Mouse (Mus musculus) NIH3T3 (cell line): Measurements from ENCODE around the gene Leng8.
A peak's percentile ranks its signal among the peaks of the same experiment; 100 is the strongest.
"Not testable (repeated sequence)": the region's sequence is repeated elsewhere in the genome, so short reads cannot be mapped to it uniquely, and the experiment has no call there.

Experiments used
- DNase-seq: peaks from one replicate; pipeline ENCODE4 v3.0.0-alpha.2; 2012; ENCODE audit warnings: low read depth

The Leng8 gene

DNA sequence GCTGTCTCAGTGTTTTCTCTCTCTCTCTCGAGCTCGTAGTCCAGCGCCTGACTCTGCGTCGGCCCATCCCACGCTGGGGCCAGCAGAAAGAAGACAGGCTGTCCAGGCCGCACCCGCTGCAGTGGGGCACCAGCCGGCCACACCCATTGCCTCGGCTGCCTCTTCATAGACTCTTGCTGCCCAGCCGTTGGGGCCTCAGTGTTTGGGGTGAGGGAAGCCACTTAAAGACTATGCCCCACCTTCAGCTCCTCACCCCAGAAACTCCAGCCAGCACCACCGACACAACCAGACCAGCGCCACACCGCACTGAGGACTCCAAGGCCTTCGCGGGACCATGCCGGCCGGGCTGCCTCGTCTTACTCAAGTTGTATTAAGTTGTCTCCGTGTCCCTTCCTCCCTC is 10.5 kb downstream of the Leng8 start:
- no peak for DNase-seq

DNA sequence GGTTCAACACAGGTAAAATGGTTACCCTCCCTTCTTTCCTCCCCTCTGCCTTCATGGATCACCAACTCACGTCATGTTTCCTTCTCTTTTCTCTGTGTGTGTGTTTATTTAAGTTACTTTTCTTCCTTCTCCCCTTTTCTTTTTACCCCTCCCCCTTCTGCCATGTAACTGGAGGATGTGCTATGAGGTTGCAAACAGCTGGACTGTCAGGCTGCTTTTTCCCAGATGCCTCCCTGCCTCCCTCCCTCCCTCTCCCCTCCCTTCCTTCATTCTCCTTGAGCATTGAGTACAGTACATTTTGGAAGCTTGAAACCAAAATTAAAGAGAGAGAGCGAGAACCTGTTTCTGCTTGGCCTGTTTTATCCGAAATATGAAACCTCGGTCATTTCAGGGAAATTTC is 11.0 kb downstream of the Leng8 start:
- DNase-seq: peak; percentile 58

DNA sequence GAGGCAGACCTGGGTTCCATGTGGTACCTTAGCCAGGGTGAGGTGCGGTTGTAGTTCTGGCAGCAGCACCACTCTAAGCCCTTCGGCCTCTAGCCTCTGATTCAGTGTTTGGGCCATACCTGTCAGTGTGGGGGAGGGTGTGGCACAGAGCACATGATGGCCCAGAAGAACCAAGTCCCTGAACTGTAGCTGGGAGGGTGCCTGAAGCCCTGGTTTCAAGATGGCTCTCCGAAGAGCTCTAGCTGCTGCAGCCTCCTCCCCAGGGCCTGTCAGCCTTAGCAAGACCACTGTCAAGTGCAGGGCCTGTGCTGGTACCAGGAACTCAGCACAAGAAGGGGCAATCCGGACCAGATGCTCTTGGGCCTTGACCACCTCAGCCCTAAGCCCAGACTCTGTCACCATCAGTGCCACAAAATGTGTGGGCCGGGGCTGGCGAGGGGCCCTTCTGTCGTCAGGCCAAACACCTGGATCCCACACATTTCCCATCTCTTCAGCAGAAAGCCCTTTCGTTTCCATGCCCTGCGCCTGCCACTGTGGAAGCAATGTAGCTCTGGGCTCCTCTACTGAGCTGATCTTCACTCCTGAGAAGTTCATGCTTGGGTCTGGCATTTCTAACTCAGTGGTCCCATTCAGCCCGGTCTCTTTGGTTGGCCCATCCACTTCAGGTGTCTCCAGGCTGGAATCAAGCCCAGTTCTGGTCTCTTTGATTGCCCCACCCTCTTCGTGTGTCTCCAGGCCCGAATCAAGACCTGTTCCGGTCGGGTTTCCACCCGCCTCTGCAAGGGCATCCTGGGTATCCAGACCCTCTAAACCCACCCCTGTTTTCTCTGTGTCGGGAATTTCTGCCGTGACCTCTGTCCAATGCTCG is 11.7 kb downstream of the Leng8 start:
- DNase-seq: peak; percentile 42

GRCm38 (mm10) chr7:4149209-4150054 is 12.6 kb downstream of the Leng8 start:
- peak; percentile 93 for DNase-seq

DNA sequence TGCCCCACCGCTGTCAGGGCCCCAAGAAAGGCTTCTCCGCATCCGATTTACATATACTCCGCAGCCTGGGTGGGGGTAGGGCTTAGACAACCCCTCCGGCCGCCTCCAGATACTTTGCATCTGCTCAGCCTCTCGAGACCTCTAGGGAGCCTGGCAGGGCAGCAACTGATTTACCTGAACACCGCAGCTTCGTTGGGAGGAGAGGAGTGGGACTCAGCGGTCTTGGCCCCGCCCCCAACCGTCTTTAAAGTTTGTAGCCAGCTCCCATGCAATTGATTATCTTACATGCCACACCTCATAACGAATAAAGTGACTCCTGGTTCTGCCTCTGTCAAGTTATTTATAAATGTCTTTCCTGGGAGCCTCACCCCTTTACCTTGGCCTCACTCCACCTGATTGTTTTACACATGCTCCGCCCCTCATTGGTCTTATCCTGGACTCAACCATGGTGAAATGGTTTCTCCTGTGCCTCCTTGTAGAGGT is 13.3 kb downstream of the Leng8 start, which contains the start of gene Leng9:
Gene Leng9 (minus strand): TSS at position 316 of the 483 bp plus-strand sequence.
- DNase-seq: no peak

DNA sequence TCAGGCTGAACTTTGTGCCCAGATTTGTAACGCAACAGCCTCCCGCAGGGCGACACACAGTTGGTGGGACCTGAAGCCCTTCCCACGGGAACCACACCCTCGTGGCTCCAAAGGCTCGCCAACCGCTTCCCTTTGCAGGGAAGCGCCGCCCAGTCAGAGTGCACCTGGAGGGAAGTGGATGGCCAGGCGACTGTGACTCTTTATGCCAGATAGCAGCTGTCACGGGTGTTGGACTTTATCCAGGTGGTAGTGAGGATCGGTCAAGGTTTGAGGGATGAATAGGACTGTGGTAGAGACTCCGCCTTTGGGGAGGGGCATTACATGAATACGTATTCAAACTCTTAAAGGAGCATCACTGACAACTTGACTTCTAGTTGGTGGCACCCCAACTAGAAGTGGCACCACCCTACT is 14.0 kb downstream of the Leng8 start:
- no peak for DNase-seq

- no peak for DNase-seq
Observed at GRCm38 (mm10) chr7:4151241-4151640, 14.4 kb downstream of the Leng8 start.

DNA sequence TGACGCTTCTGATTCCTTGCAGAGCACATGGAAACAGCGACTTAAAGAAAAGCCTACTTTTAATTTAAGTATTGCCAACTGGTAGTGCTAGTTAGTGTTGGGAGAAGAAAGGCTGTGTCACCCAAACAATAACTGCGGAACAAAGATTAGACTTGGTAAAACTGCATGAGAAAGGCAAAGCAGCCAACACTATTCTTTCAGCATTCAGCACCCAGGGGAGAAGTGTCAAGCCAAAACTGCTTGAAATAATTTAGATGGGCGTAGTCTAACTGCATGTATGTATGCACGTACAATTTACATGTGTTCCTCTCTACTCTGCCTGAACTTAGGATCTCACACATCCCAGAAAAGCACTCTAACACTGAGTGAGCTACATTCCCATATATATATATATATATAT is 17.5 kb downstream of the Leng8 start:
- DNase-seq: no peak

DNA sequence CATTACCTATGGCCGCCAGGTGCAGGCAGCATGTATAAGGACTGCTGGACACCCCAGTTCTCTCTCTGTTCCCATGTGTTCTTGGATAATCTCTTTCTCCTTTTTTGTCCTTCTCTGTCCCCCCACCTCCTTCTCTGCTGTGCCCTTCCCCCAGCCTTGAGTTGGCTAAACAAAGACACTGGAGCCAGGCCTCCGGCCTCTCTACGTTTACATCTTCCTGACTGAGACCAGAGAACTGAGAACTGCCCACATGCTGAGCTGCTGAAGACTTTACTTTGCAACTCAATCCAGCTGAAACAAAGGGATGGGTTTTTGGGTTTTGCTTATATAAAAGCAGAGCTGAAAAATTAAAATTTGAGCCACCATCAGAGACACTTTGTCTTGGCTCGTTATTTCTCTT is 18.1 kb downstream of the Leng8 start:
- DNase-seq: no peak

- DNase-seq: not testable (repeated sequence)
Observed at GRCm38 (mm10) chr7:4161596-4161995, 24.8 kb downstream of the Leng8 start.

- DNase-seq: peak; percentile 66
Observed at GRCm38 (mm10) chr7:4163571-4164072, 26.8 kb downstream of the Leng8 start.

DNA sequence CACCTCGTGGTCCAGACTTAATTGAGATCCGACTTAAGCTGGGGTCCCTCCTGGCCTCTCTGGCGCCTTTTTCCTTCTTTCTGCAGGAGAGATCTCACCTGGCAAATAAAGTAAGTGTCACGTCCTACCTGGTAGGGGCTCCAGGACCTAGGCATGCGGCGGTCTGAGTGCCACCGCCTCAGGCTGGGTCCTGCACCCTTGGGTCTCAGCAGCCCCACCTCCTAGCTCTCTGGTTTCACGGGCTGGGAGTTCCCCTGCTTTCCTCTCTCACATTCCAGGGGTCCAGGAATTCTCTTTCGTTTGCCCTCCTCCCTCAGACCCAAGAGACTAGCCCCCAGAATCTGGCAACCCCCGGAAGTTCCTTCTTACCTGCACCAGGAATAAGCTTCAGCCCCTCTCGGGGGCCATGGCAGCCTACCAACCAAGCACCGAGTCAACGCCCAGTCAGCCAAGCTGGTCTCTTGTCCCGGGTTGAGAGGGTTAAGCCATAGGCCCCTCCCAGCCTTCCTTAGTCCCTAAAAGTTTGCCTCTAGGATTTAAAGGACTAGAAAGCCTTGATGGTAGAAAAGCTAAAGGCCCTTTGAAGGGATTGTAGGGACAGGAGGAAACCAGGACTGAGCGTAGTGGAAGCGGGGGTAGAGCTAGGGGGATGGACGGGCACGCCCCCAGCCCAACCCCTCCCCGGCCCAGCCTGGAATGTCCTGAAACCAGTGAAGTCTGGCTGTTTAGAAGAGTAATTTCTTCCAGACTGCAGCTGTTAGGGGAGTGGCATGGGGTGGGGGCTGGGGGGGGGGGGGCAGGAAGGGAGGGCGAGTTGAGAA is 27.5 kb downstream of the Leng8 start, which contains the start of gene Cdc42ep5:
Gene Cdc42ep5 (minus strand): TSS at position 771 of the 821 bp plus-strand sequence.
- DNase-seq: peak; percentile 87

DNA sequence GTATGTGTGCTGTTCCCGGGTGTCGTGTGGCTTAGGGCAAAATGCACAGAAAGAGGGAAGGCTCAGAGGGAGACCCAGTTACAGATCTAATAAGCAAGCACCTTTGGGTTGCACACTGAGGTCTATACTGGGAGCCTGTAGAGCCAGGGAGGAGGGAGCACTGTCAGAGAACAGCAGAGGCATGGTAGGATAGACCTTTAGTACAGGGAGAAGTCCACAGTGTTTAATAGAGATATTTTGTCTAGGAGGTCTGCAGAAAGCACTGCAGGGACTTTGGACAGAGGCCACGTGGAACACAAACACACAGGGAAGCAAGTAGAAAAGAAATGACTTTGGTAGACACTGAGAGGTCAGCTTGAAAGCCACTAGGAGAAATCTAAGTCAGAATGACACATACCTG is 28.4 kb downstream of the Leng8 start:
- DNase-seq: no peak

DNA sequence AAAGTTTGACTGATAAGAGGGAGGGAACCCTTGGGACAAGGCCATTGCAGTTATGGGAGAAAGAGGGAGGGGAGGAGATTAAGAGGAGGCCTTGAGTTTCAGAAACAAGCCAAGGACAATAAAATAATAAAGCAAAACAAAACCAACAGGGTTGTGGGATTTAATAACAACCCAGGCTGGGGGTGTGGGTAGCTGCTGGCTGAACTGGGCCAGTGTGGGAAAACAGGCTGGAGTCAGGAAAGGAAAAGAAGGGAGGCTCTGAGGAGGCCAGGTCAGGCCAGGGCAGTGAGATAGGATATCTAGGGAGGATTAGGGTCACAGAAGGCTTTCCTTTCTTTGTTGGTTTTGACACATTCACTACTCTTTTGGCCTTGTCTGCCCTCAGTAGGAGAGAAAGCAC is 30.3 kb downstream of the Leng8 start:
- no peak for DNase-seq

DNA sequence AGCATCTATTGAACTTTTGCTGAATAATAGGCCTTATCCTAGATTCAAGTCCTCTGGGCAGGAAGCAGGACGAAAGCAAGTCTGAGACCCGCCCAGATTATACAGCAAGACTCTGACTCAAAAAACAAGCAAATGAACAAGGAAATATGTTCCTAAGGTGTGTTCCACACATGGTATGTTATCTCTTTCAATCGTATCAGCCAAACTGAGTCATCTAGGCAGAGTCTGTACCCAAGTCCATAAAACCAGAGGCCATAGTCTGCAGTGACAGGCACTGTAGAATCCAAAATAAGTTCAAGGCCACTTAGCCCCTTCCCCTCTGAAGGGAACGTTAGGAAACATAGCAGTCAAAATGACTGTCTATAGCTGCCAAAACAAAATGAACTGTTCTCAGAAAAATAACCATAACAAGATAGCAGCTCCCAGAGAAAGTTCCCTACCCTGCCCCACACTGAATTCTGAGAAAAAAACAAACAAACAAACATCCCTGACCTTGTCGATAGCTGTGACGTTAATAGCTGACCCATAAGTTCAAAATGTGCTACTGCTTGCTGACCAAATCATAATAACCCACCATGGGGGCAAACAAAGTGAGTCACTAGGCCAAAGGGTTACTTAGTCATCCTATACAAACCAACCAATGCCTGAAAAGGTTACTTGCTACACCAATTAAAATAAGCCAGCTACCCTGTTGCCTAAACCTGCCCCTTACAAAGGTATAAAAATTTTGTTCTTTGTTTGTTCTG is 33.5 kb downstream of the Leng8 start:
- DNase-seq: no peak

DNA sequence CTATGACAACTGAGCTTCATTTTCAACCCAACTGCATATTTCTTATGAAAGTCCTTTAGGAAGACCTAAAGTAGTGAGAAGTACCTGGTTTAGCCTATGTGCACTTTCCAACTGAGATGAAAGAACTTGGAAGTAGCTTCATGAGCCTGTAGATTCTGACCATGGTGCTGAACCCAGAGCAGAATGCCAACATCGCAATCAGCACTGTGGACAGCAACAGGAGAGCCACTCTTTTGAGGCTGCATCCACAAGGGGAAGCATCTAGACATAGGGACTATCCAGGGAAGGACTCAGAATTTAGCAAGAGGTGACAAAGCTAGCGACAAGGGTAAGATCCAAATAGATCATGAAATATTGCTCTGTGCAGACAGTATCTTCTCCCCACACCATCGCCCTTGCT is 41.6 kb downstream of the Leng8 start:
- DNase-seq: peak; percentile 81
